Mouse (Mus musculus) frontal cortex, adult 2 months (tissue): ENCODE data around the gene Naip1. TPM values are rescaled to one million over a fixed set of nuclear protein-coding genes. Genes with fewer than 3 reads are reported as not detected.
"Not testable (repeated sequence)": the region's sequence is repeated elsewhere in the genome, so short reads cannot be mapped to it uniquely, and the experiment has no call there.

Experiments used
- DNase-seq, 2 experiments: peaks; one replicate each; pipeline ENCODE4 v3.0.0; 2022; ENCODE audit warnings: low spot score in 1 of 2; ENCODE audit errors: extremely low spot score in 1 of 2
- polyA plus RNA-seq: library from polyadenylated mRNA; depleted of rRNA; stranded (reverse); fragments of >200 nt; gene quantifications from 2 replicates; pipeline ENCODE4 v1.2.3, GENCODE M21; 2012; rRNA removed

The Naip1 gene
- polyA plus RNA-seq, 1 experiment, result 0.22 TPM

- not testable (repeated sequence) for DNase-seq
These were observed 49.6 kb downstream of the Naip1 start for GRCm38 (mm10) chr13:100402930-100403637.

GRCm38 (mm10) chr13:100391021-100391420 is 61.6 kb downstream of the Naip1 start:
- DNase-seq, result peak in 1 of 2 experiments; percentile 59

- DNase-seq, result no peak
These were observed 82.1 kb downstream of the Naip1 start for GRCm38 (mm10) chr13:100370536-100370935.

Other genes starting within 250 kb of the Naip1 start
- gene Naip5, start 206.5 kb downstream of the Naip1 start, polyA plus RNA-seq, result 0.95 and 1.3 TPM in 2 replicates
- 0.62 and 0.65 TPM in 2 replicates for gene Naip6, start 135.2 kb downstream of the Naip1 start, polyA plus RNA-seq
- 53.2 and 64.2 TPM in 2 replicates for gene Gtf2h2, start 39.7 kb upstream of the Naip1 start, polyA plus RNA-seq
- 7.7 and 8.3 TPM in 2 replicates for gene Ocln, start 99.8 kb upstream of the Naip1 start, polyA plus RNA-seq
- 1.2 and 1.3 TPM in 2 replicates for gene Marveld2, start 164.1 kb upstream of the Naip1 start, polyA plus RNA-seq
- gene Ak6, start 198.1 kb upstream of the Naip1 start, polyA plus RNA-seq, result 139 and 148 TPM in 2 replicates
- gene Rad17, start 198.2 kb upstream of the Naip1 start, polyA plus RNA-seq, result 14.2 and 14.5 TPM in 2 replicates
- 19.4 and 21.2 TPM in 2 replicates for gene Taf9, start 198.7 kb upstream of the Naip1 start, polyA plus RNA-seq
- 0.67 and 0.84 TPM in 2 replicates for gene Ccdc125, start 216.8 kb upstream of the Naip1 start, polyA plus RNA-seq